10 mouse cellular contexts compared by ENCODE assay signal in genomic region chr17:3206527-3207398, GRCm38 (mm10).
DNase-seq lines count a peak whose midpoint lies in the region; ATAC-seq and TF ChIP-seq lines count a peak whose summit lies in the region.
"Had no signal": no experiment of that assay in that cellular context is flagged by ENCODE, and none has a peak within 500 bp of the region (broad histone marks: within the 10 kb centered on the region; RNA-seq: fewer than 3 reads in every experiment).

No protein-coding gene starts in this region.

- peaks cover 9% of the 10 kb centered on the region; the same call in 1 of the 2 replicates for H3K4me1 ChIP-seq in lung, postnatal 0 days (ENCODE audit: insufficient read depth, low read depth, low read length)

- TF ChIP-seq EP300 in lung, postnatal 0 days (IDR thresholded peaks at IDR 0.05), result peak; percentile 57; the same call in 1 of the 2 replicates

- H3K4me2 ChIP-seq in lung, postnatal 0 days (replicated peaks; ENCODE audit: low read depth, low read length), result no peak overlapping the region
- H3K4me2 ChIP-seq: hindbrain, embryonic 14.5 days had no signal

- no peaks in the 10 kb centered on the region for H3K36me3 ChIP-seq in lung, postnatal 0 days (ENCODE audit: insufficient read depth, low read length)

- H3K4me3 ChIP-seq in lung, postnatal 0 days (ENCODE audit: low read depth, low read length), result no peak overlapping the region

- no peak overlapping the region for H3K9ac ChIP-seq in lung, postnatal 0 days (replicated peaks; ENCODE audit: low read depth)
- H3K9ac ChIP-seq: hindbrain, embryonic 14.5 days had no signal

- peak overlapping the region; percentile 69 for H3K27ac ChIP-seq in lung, postnatal 0 days (ENCODE audit: low read length)
- H3K27ac ChIP-seq: hindbrain, embryonic 14.5 days; macrophage had no signal

- 35% methylated on average over 2 of the region's 2 CpGs for WGBS in lung, postnatal 0 days

- no peaks in the 10 kb centered on the region for H3K9me3 ChIP-seq in lung, postnatal 0 days (ENCODE audit: low read length)

- TF ChIP-seq CTCF in lung, postnatal 0 days (IDR thresholded peaks at IDR 0.05), result no peak

- H3K27me3 ChIP-seq in lung, postnatal 0 days (replicated peaks; ENCODE audit: insufficient read depth, low read length), result no peaks in the 10 kb centered on the region

- intact Hi-C loops in heart, postnatal 10 days (cut with DNase I), result no loop called here
- intact Hi-C loops in left cerebral cortex, postnatal 36 days (cut with DNase I), result no loop called here
- intact Hi-C loops in gastrocnemius, postnatal 14 days (cut with DNase I; ENCODE audit: low total_unique reads), result no loop called here

- ATAC-seq in lung, postnatal 0 days, result peak; percentile 62

- DNase-seq in heart, adult 18-20 months, result peak; percentile 28 to 45
- no peak for DNase-seq in heart, adult 8-10 months (ENCODE audit: low spot score)
- DNase-seq in cerebellum, postnatal 10 days, result peak; percentile 10 to 12
- peak; percentile 12 to 23 for DNase-seq in heart, postnatal 10 days
- DNase-seq in lung, postnatal 0 days (ENCODE audit: low spot score), result peak; percentile 81
- DNase-seq in left cerebral cortex, postnatal 36 days (ENCODE audit: low spot score in 2 of 2), result no peak
- DNase-seq in thymus, postnatal 14 days, result no peak
- no peak for DNase-seq in gastrocnemius, postnatal 14 days

Comparison
In these comparisons a context has a peak if more than half of its experiments do, and no peak if none do; other contexts are left out.
1. DNase-seq: peak in heart, adult 18-20 months (2 of 2), cerebellum, postnatal 10 days (2 of 2), heart, postnatal 10 days (2 of 2) and lung, postnatal 0 days (single experiment); none in heart, adult 8-10 months (single experiment), left cerebral cortex, postnatal 36 days (0 of 2), thymus, postnatal 14 days (single experiment) and gastrocnemius, postnatal 14 days (single experiment).